Mouse (Mus musculus): Measurements from ENCODE around the gene Dhx32. TPM values are rescaled to one million over a fixed set of nuclear protein-coding genes. Genes with fewer than 3 reads are reported as not detected.

The Dhx32 gene
- 10 to 100 TPM; 36.6 to 39.8 TPM for total RNA-seq (2021)

DNA sequence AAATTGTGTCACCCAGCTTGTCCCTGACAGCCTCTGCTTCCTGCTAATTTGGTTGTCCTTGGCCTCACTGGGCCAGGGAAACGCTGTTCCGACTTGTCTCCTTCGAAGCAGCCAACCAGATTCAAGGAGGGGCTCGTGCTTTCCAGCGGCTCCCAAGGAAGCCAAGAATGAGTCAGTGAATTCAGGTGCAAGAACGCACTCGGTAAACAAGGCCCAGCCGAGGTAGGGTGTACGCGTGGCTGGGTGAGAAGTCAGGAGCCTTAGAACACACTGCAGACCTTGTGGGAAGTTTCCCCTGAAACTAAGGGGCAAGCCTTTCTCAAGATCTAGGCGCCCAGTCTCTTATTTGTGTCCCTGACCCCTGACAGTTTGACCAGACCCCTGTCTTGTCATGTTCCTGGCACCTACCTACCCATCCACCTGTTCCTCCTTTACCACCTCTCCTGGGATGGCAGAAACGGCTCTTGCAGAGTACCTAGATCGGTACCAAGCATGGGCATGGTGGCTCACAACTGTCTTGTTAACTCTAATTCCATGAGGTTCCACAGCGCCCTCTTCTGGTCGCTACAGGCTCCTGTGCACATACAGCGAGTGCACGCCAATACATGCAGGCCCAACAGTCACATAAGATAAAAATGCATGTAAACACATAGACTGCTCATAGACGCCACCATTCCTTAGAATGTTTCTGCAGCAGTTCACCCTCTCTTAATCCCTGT lies at the start of gene Dhx32:
Gene Dhx32 (minus strand): TSS at position 10 of the 719 bp plus-strand sequence.
- intact Hi-C loops (cut with DNase I): no loop called here
- DNase-seq (ENCODE audit: low spot score in 2 of 2): peak; percentile 63 to 65

DNA sequence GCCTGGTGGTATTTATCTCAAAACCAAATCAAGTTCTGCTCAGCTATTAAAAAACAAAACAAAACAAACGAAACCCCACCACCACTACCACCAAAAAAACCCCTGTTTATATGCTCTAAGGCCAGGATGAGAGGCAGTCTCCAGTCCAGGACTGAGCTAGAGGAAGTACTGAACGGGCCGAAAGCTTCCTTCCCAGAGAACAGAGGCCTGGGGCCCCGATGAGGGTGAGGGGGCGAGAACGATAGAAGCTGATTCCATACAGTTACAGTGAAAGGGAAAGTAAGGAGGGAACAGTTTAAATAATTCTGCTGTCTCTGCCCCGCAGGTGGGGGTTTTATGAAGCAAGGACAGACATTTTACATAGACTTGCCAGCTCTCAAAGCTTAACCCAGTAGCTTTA lies 47.1 kb upstream of the Dhx32 start:
- no peak for DNase-seq (ENCODE audit: low spot score in 2 of 2)
- intact Hi-C loops (cut with DNase I): no loop called here

DNA sequence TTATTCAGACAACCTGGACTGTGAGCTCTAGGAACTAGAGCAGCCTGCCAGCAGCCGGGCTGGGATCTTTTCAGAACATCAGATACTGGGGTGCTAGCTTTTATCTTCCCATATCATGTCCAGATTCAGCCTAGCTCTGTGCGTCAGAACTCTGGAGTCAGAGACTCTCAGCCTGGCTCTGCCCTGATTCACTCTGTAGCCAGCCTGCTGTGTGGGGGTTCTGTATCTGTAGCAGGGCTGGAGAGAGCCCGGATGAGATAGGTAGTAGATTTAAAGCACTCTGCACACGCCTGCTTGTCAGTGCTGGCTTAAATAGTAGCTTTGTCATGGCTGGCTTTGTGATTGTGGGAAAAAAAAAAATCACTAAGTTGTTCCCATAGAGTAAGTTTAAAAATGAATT lies 46.0 kb upstream of the Dhx32 start:
- intact Hi-C loops (cut with DNase I): no loop called here
- peak in 1 of 2 experiments; percentile 21 for DNase-seq (ENCODE audit: low spot score in 2 of 2)

DNA sequence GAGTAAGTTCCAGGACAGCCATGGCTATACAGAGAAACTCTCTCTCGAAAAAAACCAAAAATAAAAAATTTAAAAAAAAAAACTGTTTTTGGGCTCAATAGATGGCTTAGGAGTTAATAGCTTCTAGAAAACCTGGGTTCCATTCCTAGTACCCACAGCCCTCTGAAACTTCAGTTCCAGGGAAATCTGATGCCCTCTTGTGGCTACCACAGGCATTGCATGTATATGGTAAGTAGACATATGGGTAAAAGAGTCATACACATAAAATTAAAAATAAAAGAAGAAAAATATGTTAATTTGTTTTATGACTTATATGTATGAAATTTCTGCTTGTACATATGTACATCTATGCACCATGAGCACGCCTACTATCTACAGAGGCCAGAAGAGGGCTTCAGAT lies 42.1 kb upstream of the Dhx32 start:
- no peak for DNase-seq (ENCODE audit: low spot score in 2 of 2)
- intact Hi-C loops (cut with DNase I): no loop called here

DNA sequence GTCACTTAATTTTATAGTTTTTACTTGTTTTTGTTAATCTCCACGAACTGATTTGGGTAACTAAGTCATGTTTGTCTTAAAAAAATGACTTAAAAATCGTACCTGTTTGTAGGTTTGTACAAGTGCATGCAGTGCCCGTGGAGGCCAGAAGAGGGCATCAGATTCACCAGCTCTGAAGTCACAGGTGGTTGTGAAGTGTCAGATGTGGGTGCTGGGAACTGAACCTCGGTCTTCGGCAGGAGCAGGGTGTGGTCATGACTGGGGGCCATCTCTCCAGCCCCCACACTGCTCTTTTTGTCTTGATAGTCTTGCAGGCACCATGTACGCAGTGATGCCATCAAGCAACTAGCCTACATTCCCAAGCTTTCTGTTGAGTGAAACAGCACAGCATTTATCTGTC lies 41.2 kb upstream of the Dhx32 start:
- intact Hi-C loops (cut with DNase I): no loop called here
- DNase-seq (ENCODE audit: low spot score in 2 of 2): no peak

DNA sequence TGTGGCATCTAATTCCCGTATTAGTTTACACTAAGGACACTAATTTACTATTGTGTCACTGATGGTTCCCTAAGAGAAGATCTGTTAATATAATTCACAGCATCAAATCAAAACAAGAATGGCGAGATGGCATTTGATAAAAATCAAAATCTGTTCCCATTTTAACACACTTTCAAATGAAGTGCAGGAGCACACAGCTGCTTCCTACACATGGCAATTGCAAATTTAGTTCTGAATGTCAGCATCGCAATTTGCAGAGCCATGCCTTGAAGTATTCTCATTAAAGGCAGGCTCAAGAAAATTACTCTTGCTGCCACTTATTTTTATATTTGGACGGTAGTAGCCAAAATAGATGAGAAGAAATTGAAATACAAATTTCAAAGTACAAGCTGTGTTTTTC lies 30.8 kb upstream of the Dhx32 start:
- DNase-seq (ENCODE audit: low spot score in 2 of 2): peak in 1 of 2 experiments; percentile 49
- intact Hi-C loops (cut with DNase I): no loop called here

DNA sequence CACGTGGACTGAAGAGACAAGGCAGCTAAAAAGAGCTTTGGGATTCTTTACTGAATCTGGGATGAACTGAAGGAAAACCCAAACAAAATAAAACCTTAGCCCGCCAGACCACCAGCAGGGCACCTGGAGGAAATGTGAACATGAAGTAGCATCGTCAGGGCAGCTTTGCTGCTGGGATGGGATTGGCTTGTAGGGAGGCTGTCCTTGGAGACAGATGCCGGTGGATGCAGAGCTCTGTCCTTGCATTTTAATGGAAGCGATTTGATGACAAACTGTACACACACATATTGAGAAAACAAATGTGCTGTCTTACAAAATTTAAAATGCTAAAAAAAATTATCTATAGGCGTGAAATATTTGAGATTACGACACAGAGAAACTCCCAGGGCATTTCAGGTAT lies 30.4 kb upstream of the Dhx32 start:
- no peak for DNase-seq (ENCODE audit: low spot score in 2 of 2)
- intact Hi-C loops (cut with DNase I): no loop called here

DNA sequence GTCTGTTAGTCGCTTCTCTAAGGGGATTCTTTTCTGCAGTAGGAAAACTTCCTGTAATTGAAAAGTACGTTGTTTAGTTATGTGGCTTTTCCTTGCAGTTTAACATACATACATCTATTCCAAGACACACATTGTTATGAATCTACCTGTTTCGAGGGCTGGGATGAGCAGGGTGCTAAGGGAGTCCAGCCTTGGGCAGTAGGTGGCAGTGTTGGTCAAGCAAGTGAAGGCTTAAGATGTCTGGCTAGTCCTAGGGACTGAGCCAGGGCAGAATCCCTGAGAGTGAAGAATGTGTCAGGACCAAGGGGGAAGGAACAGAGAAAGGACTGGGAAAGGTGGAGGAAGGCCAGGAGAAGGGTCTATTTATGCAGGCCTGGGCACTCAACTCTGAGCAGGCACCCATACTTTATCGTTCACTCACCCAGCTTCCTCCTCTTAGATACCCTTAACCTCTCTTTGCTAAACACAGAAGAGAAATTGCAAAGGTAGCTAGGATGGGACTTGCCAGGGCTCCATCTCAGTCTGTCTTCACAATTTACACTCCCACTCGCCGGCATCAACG lies 23.2 kb upstream of the Dhx32 start:
- DNase-seq (ENCODE audit: low spot score in 2 of 2): peak; percentile 66 to 79
- intact Hi-C loops (cut with DNase I): loop anchor here (5.0 kb wide), 2 partner anchors 542 to 1682 kb away; no protein-coding TSS in a partner anchor

DNA sequence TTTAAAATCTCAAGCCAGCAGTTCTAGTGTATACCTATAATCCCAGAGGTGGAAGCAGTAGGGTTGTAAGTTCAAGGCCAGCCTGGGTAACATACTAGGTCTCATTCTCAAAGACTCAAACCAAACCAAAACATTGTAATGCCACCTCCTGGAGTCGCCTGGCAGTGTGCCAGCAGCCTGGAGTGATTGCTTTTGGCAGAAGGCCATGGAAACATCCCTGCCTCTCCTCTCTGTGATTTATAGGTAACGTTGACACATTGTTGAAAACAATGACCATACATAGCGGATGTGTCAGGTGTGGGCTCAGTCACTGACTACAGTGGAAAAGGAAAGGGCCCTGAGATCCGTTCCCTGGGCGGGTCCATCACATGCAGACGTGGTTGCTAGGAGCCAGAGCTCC lies 19.3 kb upstream of the Dhx32 start:
- intact Hi-C loops (cut with DNase I): no loop called here
- DNase-seq (ENCODE audit: low spot score in 2 of 2): no peak

DNA sequence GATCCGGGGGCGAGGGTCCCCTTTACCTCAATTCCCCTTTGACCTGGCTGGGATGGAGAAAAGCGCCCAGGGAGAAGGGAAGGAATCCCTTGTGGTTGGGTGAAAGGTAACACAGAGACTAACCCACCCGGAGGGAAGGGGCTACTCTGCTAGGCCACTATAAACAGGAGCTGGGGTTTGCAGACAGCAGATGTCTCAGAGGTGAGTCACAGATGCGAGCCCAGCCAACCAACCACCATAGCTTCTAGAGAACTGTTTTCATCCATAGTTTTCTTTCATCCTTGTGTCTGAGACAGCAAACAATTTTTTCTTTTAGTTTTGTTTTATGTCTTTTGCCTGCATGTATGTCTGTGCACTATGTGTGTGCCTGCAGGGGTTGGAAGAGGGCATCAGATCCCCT lies 17.4 kb upstream of the Dhx32 start:
- no peak for DNase-seq (ENCODE audit: low spot score in 2 of 2)
- intact Hi-C loops (cut with DNase I): no loop called here

DNA sequence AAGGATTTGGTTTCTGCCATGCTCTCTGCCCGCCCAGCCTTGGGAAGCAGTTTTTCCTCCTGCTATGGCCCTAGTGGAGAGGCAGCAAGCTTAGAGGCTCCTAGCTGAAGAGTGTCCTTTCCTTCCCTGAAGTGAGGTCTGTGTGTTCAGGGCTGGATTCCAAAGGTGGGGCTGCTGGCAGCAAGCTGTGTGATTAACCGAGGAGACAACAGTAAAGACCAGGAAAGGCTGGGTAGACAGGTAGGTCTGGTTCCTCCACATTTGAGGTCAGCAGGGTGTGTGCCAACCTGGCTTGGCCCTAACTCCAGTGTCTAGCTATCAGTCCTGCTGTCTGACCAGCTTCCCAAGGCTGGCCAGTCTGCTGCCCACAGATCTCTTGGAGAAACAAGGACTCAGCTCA lies 12.2 kb upstream of the Dhx32 start:
- intact Hi-C loops (cut with DNase I): no loop called here
- no peak for DNase-seq (ENCODE audit: low spot score in 2 of 2)

DNA sequence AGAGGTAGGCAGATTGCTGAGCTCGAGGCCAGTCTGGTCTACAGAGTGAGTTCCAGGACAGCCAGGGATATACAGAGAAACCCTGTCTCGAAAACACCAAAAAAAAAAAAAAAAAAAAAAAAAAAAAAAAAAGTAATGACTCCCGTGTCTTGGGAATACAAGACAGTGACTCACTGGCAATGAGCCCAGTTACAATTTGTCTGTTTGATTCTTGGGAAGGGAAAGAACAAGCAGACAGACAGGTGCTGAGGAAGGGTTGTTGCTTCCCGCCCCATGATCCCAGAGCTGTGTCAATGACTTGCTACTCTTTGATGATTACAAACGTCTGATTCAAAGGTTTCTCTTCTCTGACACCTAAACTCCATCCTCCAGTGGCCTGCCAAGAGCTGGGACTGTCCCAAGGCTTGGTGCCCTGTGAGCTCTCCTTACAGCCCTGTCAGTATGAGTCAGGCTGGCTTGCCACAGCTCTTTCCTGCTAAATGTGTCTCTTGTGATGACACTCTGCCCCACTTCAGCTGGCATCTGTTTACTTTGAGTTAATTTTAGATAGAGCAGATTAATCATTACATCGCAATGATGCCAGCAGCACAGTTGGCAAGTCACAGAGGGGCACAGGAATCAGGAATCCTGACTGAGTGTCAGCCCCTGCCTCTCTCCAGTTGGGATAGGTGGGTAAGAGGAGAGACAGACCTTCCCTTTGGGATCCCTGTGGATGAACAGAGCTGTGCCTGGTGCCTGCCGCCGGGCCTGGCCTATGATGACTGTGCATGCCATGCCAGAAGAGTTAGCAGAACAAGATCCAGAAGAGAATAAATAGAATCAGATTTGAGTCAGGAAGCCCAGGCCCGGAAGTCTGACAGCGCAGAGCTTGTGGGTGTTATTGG lies 11.0 kb upstream of the Dhx32 start:
- peak; percentile 29 to 50 for DNase-seq (ENCODE audit: low spot score in 2 of 2)
- intact Hi-C loops (cut with DNase I): no loop called here

DNA sequence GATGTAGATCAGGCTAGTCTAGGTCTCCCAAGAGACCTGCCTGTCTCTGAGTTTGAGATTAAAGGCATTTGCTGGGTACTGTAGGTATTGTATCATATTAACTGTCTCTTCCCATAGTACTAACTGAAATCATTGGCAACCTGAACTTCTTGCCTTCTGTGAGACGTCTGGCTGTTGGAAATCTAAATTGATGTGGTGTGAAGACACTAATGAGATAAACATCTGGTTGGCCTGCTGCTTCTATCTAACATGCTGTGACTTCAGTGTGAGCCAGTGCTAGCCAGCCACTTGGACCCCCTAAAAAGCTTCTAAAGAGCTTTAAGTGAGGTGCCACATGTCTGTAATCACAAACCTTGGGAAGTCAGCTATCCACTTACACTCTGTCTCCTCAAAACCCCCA lies 10.2 kb upstream of the Dhx32 start:
- DNase-seq (ENCODE audit: low spot score in 2 of 2): no peak
- intact Hi-C loops (cut with DNase I): no loop called here

DNA sequence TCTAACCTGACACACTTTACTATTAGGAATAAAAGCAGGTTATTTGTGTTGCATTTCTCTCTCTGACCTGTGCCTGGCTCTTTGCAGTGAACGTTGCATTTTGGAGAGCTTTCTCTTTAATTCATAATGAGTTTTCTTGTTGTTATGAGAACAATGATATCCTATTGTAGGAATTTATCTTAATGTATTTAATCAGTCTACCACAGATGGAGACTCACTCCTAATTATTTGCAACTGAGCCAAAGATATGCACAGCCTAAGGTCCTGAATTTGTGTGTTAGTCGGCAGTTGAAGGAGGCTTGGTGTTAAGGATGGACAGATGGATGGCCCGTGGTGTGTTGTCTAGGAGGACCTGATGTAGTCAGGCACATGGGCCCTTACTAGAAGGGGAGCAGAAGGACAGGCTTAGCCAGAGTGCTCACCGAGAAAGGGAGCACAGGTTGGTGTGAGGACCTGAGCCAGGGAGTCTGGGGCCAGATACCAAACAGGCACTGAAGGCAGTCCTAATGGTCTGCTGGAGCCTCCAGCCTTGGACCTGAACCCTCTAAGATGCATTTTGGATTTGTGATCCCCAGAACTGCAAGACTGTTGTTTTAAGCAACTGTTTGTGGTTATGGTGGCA lies 8.2 kb upstream of the Dhx32 start:
- no peak for DNase-seq (ENCODE audit: low spot score in 2 of 2)
- intact Hi-C loops (cut with DNase I): no loop called here

DNA sequence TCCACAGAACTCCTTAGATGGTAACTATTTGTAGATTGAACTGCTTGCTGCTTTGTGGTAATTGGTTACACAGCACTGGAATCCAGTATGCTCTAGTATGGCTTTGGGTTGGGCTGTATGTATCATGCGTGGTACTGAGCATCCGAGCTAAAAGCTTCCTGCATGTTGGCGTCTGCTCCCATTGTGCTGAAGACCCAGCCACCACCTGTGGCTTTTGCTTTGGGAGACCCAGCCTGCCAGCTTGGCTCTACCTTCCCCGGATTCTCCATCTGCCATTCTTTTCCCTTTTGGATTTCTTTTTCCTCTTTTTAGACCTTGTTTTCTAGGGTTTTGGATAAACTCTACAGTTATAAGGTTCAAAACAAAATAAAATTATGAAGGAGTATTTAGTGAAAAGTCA lies 7.6 kb upstream of the Dhx32 start:
- intact Hi-C loops (cut with DNase I): no loop called here
- no peak for DNase-seq (ENCODE audit: low spot score in 2 of 2)

DNA sequence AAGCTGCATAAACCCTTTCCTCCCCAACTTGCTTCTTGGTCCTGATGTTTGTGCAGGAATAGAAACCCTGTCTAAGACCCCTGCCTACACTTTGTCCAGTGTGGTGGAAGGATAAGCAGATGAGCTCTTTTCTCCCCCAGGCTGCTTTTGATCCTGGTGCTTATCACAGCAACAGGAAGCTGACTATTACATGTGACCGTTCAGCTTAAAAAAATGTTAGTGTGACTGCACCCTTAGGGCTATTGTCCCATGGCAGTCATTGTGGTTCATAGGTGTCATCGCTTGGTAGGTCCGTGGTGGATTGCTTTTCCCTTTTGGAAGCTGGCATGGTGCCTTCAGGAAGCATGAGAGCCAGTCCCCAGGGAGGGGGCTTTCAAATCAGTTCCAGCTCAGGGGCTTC lies 5.6 kb upstream of the Dhx32 start:
- intact Hi-C loops (cut with DNase I): no loop called here
- no peak for DNase-seq (ENCODE audit: low spot score in 2 of 2)

DNA sequence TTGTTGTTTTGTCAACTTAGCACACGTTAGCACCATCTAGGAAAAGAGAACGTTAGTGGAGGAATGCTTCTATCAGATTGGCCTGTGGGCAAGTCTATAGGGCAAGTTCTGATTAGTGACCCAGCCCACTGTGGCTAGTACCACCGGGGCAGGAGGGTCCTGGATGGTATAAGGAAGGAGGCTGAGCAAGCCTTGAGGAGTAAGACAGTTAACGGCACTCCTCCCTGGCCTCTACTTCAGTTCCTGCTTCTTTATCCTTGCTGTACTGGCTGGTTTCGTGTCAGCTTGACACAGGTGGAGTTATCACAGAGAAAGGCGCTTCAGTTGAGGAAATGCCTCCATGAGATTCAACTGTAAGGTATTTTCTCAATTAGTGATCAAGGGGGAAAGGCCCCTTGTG lies 5.0 kb upstream of the Dhx32 start:
- no peak for DNase-seq (ENCODE audit: low spot score in 2 of 2)
- intact Hi-C loops (cut with DNase I): no loop called here

DNA sequence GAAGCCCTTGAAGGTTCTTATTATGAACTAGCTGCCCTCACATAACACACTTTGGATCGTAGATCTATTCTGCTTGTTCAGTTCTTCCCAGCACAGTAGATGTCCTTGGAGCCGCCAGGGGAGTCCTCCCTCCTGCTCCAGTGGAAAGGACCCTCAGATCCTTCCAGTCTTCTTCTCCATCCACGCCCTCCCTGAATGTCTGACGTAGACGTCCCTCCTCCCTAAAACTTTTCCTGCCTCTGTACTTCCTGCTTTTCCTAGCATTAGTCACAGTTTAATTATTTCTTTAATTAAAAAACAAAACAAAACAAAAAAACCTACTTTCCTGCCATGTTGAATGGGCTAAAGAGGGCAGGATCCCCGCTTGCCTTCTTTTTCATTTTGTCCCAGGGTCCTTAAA lies 535 bp downstream of the Dhx32 start:
- intact Hi-C loops (cut with DNase I): no loop called here
- no peak for DNase-seq (ENCODE audit: low spot score in 2 of 2)

DNA sequence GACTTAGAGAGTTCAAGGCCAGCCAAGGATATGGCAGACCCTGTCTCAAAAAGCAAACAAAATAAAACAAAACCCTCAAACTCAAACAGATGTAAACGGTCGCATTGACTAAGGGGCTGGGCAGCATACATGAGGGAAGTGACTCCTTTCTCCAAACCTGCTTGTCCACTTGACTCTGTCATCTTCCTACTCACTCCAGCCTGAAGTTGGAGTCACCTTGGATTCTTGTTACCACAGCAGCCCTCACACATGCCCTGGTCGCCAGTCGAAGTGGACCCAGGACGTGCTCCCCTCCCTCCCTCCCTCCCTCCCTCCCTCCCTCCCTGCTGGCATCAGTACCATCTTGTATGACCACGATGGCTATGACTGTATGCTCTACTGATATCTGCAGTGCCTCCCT lies 943 bp downstream of the Dhx32 start:
- intact Hi-C loops (cut with DNase I): no loop called here

DNA sequence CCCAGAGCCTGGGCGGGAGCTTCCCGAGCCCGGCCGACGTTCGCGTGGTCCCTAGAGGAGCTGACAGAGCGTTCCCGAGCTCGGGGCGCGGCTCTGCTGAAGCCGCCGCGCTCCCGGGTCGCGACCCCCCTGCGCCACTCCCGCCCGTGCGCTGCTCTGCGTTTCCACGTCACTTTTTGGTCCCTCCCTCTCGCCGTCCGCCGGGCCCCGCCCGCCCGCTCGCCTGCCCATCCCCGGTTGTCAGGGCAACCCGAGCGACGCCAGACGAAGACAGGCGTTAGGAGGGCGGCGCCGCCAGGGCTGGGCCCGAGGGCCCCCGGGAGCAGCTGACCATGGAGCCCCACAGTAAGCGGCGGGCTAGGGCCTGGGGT lies 5.9 kb downstream of the Dhx32 start, which contains the start of gene Fank1:
Gene Fank1 (plus strand): TSS at position 236 of the 371 bp plus-strand sequence.
- intact Hi-C loops (cut with DNase I): loop anchor here (2.0 kb wide), 1 partner anchor 68 kb away; the partner anchor contains the start of gene Bccip

More for the DNA sequence above, 943 bp downstream of the Dhx32 start:
- no peak for DNase-seq (ENCODE audit: low spot score in 2 of 2)

More for the DNA sequence above, 5.9 kb downstream of the Dhx32 start, which contains the start of gene Fank1:
- DNase-seq (ENCODE audit: low spot score in 2 of 2): peak; percentile 84 to 86
